Mouse (Mus musculus) hematopoietic stem cell, adult 5-6 weeks (primary cell): ENCODE measurements around the gene Ube2j1. TPM values are rescaled to one million over a fixed set of nuclear protein-coding genes. Genes with fewer than 3 reads are reported as not detected.

ENCODE experiments used
- ATAC-seq, 2 experiments: fragments of 125-278 bp in 1 of 2; replicated peaks in 1 of 2; 2 replicates each; pipeline ENCODE4 v1.8.0; 2016 to 2017; ENCODE audit warnings: inconsistent platforms in 2 of 2, mild to moderate bottlenecking in 2 of 2, moderate number of reproducible peaks in 2 of 2, low read depth in 1 of 2, moderate TSS enrichment in 1 of 2; ENCODE audit not compliant: low FRiP score in 2 of 2, poor library complexity in 2 of 2, severe bottlenecking in 2 of 2, insufficient read depth in 1 of 2, low TSS enrichment in 1 of 2
- total RNA-seq: library from RNA; stranded (forward); fragments of 172-1452, 232-1000 nt; gene quantifications from 2 replicates; pipeline ENCODE4 v1.2.3, GENCODE M21; 2017

Ube2j1 gene
- total RNA-seq, 1 experiment from 2014 or later = 58.7 TPM

DNA sequence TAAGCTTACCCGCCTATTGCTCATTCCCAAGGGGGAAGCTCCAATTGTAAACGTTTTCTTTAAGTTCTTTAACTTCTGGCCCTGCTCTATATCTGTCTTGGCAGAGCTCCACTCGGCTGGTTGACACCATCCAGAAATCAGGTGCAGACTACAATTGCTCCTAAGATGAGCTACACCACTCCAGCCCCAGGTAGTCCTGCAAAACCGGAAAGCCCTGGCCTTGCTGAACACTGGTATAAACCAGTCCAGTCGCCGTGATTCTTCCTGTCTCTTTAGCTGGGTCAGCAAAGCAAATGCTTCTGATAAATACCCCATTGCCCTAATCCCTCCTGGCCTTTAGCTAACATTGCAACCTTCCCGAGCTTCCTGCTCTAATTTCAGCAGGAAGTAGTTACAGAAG, 29.9 kb downstream of the Ube2j1 start:
- ATAC-seq = no peak

DNA sequence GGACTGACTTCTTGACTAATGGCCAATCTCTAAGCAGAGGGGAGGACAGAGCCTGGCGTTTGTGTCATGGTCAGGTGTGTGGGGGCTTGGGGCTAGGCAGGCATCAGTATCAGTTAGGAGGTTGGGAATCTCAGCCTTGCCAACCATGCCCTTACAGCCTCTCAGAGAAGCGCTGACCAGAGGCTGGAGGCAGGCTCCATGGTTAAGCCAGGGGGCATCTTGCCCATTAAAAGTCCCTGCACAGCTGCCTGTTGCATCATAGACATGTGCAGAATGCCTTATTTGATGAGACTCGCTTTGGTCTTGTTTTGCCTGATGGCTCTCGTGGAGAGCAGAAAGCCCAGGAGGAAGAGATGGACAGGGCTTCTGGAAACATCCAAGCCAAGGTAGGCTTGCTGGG, 31.8 kb downstream of the Ube2j1 start, which contains the start of gene Gabrr2:
TSS of gene Gabrr2 (plus strand) at position 19 of the 400 bp plus-strand sequence.
- ATAC-seq = no peak

- ATAC-seq = no peak
Measured at GRCm38 (mm10) chr4:33064986-33065385, 33.8 kb downstream of the Ube2j1 start.

- no peak for ATAC-seq
Measured at GRCm38 (mm10) chr4:33066223-33066960, 35.2 kb downstream of the Ube2j1 start.

DNA sequence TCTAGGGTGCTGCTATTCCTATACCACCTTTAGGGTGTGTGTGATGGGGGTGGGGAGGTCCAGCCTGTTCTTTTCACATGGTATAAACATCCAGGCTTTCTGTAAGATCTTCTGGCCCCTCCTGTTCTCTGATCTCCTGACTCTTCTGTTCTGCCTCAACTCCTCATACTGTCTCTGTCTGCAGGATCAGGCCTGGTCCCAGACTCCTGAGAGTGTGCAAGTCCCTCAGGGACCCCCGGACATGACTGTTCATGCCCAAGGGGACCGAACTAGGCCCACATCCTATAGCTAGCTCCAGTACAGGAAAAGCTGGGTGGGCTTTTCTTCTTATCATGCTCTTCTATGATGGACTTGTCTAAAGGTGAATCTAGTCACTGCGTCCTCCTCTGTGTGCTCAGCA, 36.1 kb downstream of the Ube2j1 start:
- ATAC-seq = no peak

GRCm38 (mm10) chr4:33067826-33068225, 36.6 kb downstream of the Ube2j1 start:
- no peak for ATAC-seq

GRCm38 (mm10) chr4:33068894-33069293, 37.7 kb downstream of the Ube2j1 start:
- no peak for ATAC-seq

DNA sequence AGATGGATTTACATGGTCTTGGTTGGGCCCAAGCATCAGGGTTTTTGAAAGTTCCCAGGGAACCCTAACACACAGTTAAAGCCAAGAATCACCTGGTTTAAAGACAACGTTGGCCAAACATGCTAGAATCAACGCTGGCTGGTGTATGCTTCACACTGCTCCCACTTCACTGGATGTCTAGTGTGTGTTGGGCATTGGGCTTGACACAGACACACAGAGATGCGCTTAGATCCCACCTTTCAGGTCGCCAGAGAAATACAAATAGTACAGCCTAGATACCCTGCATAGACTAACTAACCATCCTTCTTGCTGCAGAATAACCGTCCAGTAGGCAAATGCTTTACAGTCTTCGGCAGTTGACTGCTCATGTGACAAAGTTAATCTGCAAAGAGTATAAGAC, 39.1 kb downstream of the Ube2j1 start:
- ATAC-seq = no peak

GRCm38 (mm10) chr4:33071337-33071736, 40.1 kb downstream of the Ube2j1 start:
- ATAC-seq = no peak

- peak; percentile 94 to 95 for ATAC-seq
Measured at GRCm38 (mm10) chr4:33072526-33073161, 41.4 kb downstream of the Ube2j1 start.

DNA sequence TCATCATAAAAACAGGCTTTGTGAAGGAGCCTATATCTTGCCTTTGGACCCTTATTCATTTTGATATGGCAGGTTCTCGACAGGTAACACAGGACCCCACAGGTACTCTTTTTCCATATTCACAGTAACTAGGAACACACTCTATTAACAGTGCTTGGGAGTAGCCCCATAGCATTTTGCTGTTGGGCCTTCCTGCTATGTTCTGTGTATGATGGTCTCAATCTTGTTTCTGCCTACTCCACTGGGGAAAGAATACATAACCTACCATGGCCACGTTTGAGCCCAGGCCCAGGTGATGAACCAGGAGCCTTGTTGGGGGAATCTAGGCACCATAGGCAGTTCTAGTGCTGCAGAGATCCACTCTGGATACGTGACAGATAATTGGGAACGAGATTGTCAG, 43.2 kb downstream of the Ube2j1 start:
- ATAC-seq = no peak

DNA sequence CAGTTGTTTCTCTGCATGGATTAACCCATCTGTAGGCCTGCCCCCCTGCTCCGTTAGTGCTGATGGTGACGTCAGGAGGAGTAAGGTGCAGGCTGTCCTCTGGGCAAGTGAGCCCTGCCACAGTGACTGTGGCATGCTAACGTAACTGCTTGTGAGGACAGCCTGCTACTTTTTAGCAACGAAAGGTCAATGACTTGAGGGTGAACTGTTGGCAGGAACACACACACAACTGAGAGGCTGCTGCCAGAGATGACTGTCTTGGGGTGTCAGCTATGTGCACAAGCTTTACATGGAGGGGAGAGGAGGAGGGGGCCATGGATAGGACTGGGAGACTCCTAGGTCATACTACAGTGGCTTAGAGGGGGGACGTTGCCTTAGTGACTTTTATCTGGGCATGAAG, 43.6 kb downstream of the Ube2j1 start:
- ATAC-seq = no peak

- no peak for ATAC-seq
Measured at GRCm38 (mm10) chr4:33075776-33076524, 44.7 kb downstream of the Ube2j1 start.

DNA sequence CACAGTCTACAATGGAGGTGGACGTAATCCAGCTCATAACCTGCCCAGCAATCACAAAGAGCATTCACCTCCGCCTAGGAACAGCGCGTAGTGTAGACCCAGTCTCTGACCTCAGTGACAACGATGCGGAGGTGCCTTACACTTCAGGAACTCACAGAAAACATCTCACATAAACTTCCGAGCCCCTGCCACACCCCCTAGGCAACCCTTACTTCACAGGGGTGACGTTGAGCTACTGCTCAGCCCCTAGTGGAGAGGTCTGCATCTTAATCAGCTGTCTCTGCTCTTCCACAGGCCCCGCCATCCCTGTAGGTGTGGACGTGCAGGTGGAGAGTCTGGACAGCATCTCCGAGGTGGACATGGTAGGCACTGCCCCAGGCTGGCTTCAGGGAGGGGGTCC, 45.9 kb downstream of the Ube2j1 start:
- no peak for ATAC-seq

GRCm38 (mm10) chr4:33077724-33078123, 46.5 kb downstream of the Ube2j1 start:
- ATAC-seq = no peak

DNA sequence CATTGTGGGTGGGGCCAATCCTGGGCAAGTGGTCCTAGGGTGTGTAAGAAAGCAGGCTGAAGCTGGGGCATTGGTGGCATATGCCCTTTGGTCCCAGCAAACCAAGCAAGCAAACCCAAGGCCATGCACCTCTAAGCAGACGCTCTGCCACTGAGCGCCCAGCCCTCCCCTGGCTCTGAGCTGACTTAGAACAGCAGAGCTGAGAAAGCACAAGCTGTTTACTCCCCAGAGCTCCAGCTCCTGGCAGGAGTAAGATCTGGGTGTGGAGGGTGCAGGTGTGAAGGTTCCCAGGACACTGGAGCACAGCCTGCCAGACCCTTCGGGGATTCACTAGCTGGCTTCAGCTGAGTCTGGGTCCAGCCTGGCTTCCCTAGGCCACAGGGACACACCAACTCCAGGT, 47.3 kb downstream of the Ube2j1 start:
- ATAC-seq = no peak

DNA sequence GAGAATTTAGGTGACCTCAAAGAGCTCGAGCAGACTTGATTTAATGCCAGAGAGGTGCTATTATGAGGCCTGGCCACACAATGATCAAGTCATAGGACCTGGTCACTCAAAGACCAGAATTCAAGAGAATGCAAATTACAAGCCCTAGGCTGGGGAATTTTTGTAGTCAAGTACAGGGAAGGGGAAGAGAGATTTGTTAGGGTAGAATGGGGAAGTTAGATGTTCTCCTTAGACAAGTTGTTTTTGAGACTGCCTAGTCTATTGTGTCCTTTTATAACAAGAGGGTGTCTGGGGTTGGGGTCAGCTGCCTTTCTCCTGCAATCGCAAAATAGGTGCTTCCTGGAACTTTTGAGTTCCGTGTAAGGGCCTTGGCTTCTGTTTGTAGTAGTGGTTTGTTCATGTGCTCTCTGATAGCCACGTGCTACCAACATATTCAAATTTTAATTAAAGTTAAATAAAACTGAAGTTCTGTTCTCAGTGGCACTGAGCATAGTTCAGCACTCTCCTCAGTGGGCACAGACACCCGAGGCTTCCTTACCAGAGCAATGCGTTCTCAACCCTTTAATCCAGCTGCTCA, 68.0 kb downstream of the Ube2j1 start:
- ATAC-seq = 0 out of 4 replicates have a peak, but pooled peaks of 1 of the 2 experiments have one; percentile 37
